Mouse (Mus musculus) fat pad, adult 2 months (tissue): ENCODE measurements at regions not wholly inside any gene's neighbourhood (a gene's known extent, or its start where the extent isn't known, plus 50 kb on each side); places are given as distances from the start of the nearest gene placed in this dataset.

Source experiments
- DNase-seq: peaks from one replicate; pipeline ENCODE4 v3.0.0-alpha.2; 2011; ENCODE audit warnings: low read depth, low spot score; ENCODE audit errors: extremely low read depth

DNA sequence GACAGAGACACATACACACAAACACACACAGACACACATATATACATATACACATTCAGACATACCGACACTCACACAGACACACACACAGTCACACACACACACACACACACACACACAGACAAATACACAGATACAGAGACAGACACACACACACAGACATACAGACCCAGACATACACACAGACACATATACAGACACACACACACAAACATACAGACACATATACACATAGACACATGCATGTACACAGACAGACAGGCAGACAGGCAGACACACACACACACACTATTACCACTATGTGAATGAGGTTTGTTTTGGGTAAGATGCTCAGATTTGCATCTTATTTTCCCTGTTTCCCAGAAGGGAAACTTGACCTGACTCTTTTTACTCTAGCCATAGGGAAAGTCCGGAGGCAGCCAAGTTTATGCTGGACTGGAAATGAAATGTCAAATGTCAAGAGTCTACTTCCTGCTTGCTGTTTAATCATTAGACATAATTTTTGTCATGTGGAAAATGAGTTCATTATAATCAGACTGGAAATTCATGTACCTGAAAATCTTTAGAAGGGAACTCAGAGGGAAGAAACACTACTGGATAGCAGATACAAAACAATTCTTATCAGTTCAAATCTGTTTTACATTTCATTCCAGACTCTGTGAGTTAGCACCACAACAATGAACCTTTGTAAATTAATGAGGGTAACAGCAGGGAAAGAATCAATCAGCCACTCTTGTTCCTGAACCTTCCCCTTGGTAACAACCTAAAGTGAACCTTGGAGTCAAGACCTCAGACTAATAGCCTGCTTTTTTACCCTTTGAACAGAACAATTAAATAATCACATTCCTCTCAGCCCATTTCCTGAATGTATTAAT, 651.1 kb downstream of the Gsdmc2 start:
- DNase-seq = no peak

DNA sequence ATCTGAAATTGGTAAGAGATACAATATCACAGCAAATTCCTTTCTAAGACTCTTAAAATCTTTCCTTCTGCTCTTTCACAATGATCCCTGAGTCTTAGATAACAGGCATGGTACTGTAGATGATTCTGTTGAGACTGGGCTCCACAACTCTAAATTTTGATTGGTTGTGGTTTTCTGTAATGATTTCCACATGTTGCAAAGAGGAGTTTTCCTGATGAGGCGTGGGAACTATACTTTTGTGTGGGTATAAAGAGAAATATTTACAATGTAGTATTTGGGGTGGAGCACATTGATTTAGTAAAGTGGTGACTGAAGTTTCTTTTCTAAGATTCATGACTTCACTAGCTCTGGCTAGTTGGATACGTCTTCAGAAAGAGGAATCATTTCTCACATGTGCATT, 653.2 kb downstream of the Gsdmc2 start:
- no peak for DNase-seq

DNA sequence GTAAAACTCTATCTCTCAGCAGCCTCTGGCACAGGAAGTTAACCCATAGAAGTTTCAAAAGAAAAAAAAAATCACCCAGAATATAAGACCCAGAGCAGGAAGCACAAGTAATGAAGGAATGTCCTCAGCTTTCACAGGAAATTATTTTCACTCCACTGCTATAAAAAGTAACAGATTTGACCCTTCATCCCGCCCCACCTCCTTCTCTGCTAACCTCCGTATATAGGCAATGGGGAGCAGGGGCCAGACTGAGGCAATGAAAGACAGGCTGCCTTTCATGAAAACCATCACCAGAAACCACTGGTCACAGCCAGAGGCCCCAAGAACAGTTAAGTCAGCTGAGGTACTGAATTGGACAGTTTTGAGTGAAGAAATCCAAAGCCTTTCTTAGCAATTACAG, 654.9 kb downstream of the Gsdmc2 start:
- no peak for DNase-seq

DNA sequence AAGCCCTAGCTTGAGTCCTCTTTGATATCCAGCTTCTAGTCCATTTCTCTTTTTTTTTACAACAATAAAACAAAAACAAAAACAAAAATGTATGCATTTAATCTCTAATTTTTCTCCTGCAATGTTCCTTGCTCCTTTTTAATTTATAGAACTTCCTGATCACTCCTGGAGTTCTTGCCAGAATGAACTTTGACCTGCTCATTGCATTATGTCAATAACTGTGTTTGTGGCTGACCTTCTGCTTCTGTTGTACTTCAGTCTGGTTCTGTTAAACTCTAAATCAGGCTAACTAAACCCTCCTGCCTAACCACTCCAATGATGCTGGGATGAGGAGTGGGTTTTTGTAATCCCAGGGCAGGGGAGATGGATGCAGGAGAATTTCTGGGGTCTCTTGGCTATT, 674.0 kb downstream of the Gsdmc2 start:
- no peak for DNase-seq

DNA sequence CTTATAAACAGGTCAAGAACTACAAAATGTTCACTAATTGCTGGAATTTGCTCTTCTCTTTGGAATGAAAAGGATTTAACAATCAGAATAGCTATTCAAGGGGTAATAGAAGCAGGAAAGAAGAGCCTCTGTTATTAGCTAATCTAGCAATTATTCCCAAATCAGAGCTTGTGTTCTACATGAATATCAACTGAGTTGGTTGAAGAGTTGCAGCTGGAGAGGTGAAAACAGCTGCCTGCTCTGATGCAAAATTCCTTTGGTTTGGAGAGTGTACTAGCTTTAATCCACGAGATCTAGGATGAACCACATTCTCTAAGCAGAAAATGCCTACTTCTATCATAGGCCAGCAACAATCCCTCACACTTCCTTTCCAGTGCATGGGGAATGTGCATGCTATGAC, 674.8 kb downstream of the Gsdmc2 start:
- no peak for DNase-seq

DNA sequence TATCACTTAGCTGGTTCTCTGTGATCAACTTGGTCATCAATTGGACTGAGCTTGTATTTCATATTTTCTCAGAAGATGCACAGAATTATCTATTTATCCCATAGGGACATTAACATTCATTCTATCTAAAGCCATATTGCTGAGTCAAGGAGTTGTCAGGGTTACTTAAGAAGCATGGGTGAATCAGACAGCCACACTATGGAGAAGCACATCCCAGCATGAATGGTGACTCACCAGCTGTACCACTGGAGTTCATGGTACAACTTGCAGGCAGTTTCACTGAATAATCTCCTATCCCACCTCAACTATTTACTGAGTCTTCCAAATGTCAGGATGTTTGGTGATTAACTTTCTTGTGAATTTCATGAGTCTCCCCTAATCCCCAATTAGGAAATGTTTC, 678.6 kb downstream of the Gsdmc2 start:
- DNase-seq = no peak

DNA sequence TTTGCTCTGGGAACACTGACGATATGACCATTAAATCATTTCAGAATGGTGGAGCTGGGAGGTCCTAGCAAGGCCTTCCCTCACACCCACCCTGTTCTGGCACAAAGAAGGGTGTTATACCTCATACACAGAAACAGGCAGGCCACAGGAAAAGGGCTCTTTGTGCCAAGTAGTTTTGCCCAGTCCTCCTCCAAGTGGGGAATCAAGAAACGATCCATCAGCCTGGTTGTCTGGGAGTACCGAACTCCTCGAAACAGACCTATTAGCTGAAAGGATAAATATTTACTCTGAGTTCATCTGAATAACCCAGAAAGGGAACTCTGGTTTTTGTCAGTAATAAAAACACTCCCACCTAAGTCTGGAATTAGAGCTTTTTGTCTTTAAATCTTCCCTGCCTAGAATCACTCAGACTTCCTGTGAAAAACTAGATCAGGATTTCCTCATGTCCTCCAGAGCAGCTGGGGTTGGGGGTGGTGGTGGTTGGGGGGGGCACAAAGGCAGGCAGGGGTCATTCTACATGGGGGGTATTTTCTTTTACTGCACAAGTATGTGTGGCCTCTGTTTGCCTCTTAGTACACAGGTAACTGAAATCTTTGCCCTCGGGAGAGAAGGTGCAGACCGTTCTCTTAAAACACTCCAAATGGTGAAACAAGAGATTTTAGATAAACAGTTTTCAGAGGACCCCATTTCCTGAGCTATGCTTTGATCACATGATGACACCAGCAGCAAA, 681.3 kb downstream of the Gsdmc2 start:
- no peak for DNase-seq

DNA sequence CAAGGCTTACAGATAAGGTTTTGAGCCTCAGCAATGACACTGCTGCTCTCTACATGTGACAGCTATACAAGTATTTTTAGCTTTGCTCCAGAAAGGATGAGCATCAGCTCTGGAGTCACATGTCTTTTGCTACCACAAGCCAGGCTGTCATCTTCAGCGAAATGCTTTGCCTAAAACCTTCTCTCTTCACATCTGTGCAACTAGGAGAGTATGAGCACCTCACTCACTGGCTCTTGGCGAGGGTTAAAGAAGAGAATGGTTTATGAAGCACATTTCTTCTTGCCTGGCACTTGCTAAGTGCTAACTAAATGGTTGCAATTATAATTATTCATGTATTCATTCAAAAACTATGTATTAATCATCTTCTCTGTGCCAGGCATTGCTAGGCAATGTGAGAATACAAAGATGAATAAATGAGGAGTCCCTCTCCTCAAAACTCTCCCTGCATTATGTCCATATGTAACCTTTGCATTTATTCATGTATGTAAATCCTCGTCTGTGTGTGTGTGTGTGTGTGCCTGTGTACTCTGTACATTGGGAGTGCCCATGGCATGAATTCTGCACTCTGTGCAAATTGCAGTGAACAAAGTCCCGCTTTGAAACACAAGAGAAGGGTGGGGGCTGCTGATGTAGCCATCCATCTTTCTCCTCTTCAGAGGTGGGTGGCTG, 682.0 kb downstream of the Gsdmc2 start:
- no peak for DNase-seq

DNA sequence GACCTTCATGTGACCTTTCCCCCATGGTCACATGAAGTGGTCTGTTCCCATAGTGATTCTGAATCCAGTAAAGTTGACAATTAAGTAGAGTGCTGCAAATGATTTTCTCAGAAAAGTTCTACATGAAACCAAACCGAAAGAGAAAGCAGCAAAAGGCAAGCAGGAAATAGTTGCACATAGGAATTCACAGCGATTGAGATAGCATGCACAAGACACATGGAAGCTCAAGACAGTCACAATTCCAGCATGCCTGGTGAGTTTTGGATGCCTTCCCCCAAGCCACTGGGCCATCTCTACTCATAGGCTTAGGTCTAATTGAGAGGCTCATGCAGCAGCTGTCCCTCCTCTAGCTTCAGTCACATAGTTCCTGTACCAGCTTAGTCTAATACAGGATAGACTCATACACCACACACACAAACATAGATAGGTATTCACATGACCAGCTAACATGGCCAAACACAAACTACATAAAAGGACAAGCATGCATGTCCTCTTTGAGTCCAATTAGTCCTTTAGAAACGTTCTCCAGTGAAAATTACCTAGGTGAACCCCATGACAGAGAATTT, 721.8 kb downstream of the Gsdmc2 start:
- DNase-seq = no peak

DNA sequence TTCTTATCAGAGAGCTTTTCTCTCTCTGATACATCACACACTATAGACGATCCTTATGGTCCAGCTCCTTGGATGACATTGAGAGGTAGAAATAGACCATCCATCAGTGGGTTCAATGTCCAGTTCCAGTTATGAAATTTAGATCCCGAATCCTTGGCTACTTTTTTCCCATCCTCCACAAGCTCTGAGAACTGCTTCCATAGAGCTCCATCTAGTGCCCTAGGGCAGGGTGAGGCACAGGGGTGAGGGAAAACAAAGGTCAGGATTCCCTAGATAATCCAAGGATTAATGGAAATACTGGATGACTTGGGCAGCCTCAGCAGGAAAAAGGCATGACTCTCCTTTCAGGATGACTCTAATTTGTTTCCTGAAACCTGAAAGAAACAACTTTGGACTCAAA, 732.1 kb downstream of the Gsdmc2 start:
- DNase-seq = no peak

DNA sequence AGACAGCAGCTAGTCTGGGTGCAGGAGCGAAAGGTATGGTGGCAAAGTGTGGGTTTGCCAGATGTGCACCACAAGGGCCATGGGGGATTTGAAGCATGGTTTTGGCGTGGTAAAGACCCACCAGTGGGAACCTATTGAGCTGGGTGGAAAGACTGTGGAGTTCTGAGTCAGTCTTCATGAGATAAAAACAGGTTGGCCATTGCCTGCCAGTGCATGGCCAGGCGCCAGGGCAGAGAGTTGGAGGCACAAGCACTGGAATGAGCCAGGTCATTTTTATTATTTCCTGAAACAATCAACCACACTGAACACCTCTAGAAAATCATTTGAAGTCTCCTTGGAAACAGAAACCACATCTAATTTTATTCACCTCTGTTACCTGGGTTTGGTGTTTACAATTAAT, 744.9 kb downstream of the Gsdmc2 start:
- no peak for DNase-seq

DNA sequence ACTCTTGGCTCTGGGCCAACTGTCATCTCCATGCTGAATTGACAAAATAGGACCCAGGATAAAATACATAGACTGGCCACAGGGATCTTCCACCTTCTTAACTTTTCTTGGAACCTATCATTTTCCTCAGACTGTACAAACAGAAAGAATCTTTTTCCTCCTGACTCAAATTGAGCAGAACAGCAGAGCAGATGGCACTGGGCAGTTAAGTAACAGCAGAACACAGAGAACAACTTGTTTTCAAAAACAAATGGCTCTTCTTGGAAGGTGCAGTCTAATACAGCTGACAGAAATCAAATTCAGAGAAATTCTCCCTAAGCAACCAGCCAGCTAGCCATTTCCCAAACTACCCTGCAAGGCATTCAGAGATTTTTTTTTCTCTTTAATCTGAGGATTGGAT, 763.0 kb downstream of the Gsdmc2 start:
- no peak for DNase-seq

DNA sequence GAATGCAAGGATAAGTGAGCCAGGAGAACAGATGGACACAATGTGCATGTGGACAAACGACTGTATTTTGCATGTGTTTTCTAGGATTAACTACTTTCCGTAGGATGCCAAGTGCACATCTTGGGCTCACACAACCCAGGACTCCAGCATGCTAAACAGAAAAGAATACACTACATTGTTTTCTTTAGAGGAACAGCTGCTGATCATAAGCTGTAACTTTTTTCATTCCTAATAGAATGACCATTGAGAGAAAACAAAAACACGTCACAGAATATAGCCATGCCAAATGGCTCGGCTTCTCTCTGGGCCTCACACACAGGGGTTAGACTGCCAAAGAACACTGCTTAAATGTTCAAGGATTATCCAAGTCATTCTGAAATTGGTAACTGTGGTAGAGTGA, 765.2 kb downstream of the Gsdmc2 start:
- DNase-seq = no peak

DNA sequence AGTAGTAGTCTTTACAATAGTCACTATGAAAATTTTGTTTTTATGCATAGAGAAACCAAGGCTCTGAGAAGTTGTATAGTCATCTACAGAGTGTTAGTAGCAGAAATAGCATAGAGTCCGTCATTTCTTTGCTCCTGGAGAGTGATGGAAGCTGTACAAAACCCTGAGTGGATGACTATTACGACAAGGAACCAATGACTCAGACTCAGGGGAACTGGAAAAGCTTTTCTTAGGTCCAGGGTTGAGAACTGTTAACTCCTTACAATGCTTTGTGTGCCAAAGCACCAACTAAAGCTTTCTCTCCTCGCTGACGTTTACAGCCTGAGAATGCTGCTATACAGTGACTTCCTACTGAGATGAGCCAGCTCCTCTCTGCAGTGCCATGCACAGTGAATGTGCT, 773.1 kb downstream of the Gsdmc2 start:
- DNase-seq = no peak

DNA sequence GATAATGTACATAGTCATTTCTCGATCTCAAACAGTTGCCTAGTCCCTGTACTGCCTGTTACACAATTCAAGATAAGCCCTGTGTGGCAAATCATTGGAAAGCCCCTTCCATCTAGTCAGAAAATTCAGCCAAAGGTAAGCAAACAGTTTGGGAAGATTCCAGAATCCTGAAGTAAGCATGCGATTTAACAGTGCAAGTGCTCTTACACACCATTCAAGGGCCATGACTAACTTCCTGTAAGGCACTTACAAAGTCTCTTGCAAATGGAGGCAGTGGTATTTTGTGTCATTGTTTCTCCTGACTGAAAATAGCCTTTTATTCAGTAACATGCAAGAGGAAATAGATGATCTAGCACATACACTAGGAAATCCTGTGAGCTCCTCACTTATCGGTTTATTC, 777.9 kb downstream of the Gsdmc2 start:
- DNase-seq = no peak

DNA sequence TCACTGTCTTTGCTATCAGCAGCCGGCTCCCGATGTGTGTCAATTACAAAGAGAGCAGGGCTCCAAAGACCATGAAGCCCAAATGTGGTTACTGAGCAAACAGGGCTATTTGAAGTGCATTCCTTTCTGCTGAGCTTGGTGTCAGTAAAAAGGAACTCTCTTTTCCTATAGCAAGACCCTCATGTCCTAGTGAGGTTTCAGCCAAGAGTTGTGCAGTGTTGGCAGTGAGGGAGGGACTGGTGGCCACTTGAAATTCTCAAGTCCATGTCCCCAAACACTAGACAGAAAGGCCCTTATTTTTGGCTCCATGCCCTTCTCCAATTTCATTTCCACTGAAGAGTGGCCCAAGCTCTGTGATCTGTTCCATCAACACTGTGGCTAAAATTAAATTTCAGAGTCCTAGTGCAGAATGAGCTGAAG, 778.9 kb downstream of the Gsdmc2 start:
- no peak for DNase-seq

DNA sequence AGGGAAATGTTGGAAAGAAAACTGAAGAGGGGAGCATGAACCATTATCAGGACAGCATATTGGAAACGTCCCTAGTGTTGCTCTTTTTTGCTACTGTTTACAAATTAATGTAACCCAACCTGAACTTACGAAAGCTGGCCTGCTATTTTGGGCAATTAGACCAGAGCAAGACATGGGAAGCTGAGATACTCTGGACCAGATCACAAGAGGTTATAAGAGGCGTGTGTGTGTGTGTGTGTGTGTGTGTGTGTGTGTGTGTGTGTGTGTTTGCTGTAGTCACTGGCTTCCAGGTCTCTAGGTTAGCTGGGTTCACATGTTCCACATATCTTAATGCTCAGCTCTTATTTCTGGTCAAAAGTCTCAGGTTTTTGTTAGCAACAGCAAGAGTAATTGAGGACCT, 783.1 kb downstream of the Gsdmc2 start:
- DNase-seq = no peak

DNA sequence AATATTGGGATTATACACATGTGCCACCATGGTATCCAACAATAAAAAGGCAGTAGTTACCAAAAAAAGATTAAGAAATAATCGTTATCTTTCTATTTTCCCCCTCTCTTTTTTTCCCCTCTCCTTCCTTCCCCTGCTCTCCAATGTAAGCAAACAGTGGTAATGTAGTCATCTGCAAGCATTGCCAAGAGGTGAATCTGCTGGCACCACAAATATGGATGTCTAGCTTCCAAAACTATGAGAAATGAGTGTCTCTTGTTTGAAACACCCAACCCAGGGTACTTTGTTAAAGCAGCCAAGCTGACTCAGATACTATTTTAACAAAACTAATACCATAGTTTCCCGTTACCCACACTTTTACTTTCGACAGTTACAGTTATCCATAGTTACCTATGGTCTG, 784.2 kb downstream of the Gsdmc2 start:
- no peak for DNase-seq

DNA sequence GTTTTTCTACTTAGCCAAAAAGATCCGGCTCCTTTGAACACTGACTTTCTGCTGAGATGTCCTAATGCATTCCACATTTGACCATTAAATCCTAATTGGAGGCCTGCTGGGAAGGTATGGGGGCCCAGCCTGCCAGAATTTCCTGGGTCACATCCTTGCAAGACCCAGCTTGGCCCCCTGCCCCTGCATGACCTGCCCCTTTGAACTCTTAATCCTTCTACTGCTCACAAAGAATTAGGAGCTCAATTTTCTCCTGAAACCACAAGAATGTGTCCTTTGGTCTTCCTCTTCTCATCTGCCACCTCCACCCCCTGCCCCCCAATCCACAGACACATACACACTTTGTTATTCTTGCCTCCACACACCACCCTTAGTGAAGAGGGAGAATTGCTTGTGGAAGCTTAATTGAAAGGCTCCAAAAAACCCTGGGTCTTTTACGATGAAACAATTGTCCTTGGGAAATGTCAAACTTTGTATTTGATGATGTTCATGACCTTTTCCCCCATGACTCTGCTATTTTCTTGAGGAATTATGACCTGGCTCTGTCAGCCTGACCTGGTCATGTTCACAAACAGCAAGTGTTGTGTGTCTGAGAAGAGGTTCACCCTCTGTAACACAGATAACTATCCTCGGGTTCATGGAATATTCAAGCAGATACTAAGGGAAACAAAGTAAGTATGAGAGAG, 792.3 kb downstream of the Gsdmc2 start:
- no peak for DNase-seq

DNA sequence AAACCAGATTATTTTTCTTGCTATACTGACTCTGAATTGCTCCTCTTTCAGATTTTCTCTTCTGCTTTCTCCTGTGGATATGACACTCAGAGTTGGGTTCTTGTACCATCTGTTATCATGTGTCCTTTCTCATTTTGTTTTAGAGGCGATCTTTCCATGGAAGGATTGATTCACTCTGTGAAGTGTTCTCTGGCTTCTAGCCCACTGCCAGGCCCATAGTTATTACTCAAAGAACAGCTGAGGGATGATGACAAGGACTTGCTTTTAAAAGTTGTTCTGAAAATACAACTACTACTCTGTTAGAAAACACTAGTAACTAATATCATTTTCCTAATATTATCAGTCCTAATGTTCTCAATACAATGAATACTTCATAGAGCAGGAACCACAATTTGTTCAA, 794.9 kb downstream of the Gsdmc2 start:
- no peak for DNase-seq

DNA sequence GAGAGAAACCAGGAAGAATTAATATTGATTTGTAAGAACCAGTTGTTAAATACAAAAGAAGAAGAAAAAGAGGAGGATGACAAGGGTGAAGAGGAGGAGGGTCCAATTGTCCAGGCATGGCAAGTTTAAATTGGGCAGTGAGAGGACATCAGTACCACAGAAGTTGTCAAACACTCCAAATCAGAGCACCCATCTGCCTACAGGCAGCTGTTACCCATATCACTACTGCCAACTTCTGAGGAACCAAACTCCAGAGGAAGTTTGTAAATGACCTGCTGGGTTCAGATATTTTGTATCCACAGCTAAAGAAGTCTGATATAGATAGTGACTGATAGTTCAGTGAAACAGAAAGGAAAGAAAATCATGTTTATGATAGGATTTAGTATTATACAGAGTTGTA, 802.6 kb downstream of the Gsdmc2 start:
- no peak for DNase-seq
